Mouse (Mus musculus): ENCODE data around the gene Zwilch.
A peak's percentile ranks its signal among the peaks of the same experiment; 100 is the strongest.
"Not testable (repeated sequence)": the region's sequence is repeated elsewhere in the genome, so short reads cannot be mapped to it uniquely, and the experiment has no call there.

The Zwilch gene

GRCm38 (mm10) chr9:64172816-64173665 is at the start of gene Zwilch, which contains the start of gene Rpl4:
TSS of gene Zwilch (minus strand) at chr9:64173104.
TSS of gene Rpl4 (plus strand) at chr9:64173375.
- DNase-seq (ENCODE audit: low spot score in 2 of 2) = peak; percentile 74 to 85

- DNase-seq (ENCODE audit: low spot score in 2 of 2) = no peak
Measured at GRCm38 (mm10) chr9:64222098-64222497, 49.2 kb upstream of the Zwilch start.

GRCm38 (mm10) chr9:64221480-64221879 is 48.6 kb upstream of the Zwilch start:
- no peak for DNase-seq (ENCODE audit: low spot score in 2 of 2)

GRCm38 (mm10) chr9:64220603-64221002 is 47.7 kb upstream of the Zwilch start:
- DNase-seq (ENCODE audit: low spot score in 2 of 2) = no peak

- DNase-seq (ENCODE audit: low spot score in 2 of 2) = no peak
Measured at GRCm38 (mm10) chr9:64219772-64220420, 47.0 kb upstream of the Zwilch start.

- DNase-seq (ENCODE audit: low spot score in 2 of 2) = no peak
Measured at GRCm38 (mm10) chr9:64219305-64219704, 46.4 kb upstream of the Zwilch start.

- no peak for DNase-seq (ENCODE audit: low spot score in 2 of 2)
Measured at GRCm38 (mm10) chr9:64217887-64218286, 45.0 kb upstream of the Zwilch start.

- no peak for DNase-seq (ENCODE audit: low spot score in 2 of 2)
Measured at GRCm38 (mm10) chr9:64216641-64217040, 43.7 kb upstream of the Zwilch start.

GRCm38 (mm10) chr9:64216090-64216489 is 43.2 kb upstream of the Zwilch start:
- no peak for DNase-seq (ENCODE audit: low spot score in 2 of 2)

GRCm38 (mm10) chr9:64214452-64214851 is 41.5 kb upstream of the Zwilch start:
- DNase-seq (ENCODE audit: low spot score in 2 of 2) = no peak

- no peak for DNase-seq (ENCODE audit: low spot score in 2 of 2)
Measured at GRCm38 (mm10) chr9:64207509-64208084, 34.7 kb upstream of the Zwilch start.

GRCm38 (mm10) chr9:64202866-64203265 is 30.0 kb upstream of the Zwilch start:
- DNase-seq (ENCODE audit: low spot score in 2 of 2) = no peak

GRCm38 (mm10) chr9:64202331-64202730 is 29.4 kb upstream of the Zwilch start:
- no peak for DNase-seq (ENCODE audit: low spot score in 2 of 2)

GRCm38 (mm10) chr9:64199897-64200296 is 27.0 kb upstream of the Zwilch start:
- DNase-seq (ENCODE audit: low spot score in 2 of 2) = no peak

- not testable (repeated sequence) for DNase-seq (ENCODE audit: low spot score in 2 of 2)
Measured at GRCm38 (mm10) chr9:64198763-64199418, 26.0 kb upstream of the Zwilch start.

- DNase-seq (ENCODE audit: low spot score in 2 of 2) = no peak
Measured at GRCm38 (mm10) chr9:64198068-64198762, 25.3 kb upstream of the Zwilch start.

- DNase-seq (ENCODE audit: low spot score in 2 of 2) = no peak
Measured at GRCm38 (mm10) chr9:64197524-64197923, 24.6 kb upstream of the Zwilch start.

GRCm38 (mm10) chr9:64195554-64195953 is 22.6 kb upstream of the Zwilch start:
- DNase-seq (ENCODE audit: low spot score in 2 of 2) = no peak

- no peak for DNase-seq (ENCODE audit: low spot score in 2 of 2)
Measured at GRCm38 (mm10) chr9:64193879-64194278, 21.0 kb upstream of the Zwilch start.

- DNase-seq (ENCODE audit: low spot score in 2 of 2) = no peak
Measured at GRCm38 (mm10) chr9:64184166-64184840, 11.4 kb upstream of the Zwilch start.

- DNase-seq (ENCODE audit: low spot score in 2 of 2) = not testable (repeated sequence)
Measured at GRCm38 (mm10) chr9:64183295-64183694, 10.4 kb upstream of the Zwilch start.

Data from urinary bladder, postnatal 4 days (tissue).